Mouse (Mus musculus) inflammation-experienced regulatory T-cells, adult 6 months (primary cell): Measurements from ENCODE around the gene Dus3l. TPM values are rescaled to one million over a fixed set of nuclear protein-coding genes. Genes with fewer than 3 reads are reported as not detected.

Experiments
- ATAC-seq: one replicate; pipeline ENCODE4 v1.8.0; 2017
- polyA plus RNA-seq, 3 experiments: library from polyadenylated mRNA; unstranded; fragments of 100-300 nt; shearing (Covaris generic); gene quantifications; one replicate each; pipeline ENCODE4 v1.2.1; 2017

Gene Dus3l
- polyA plus RNA-seq, 3 experiments from 2014 or later = 16.2 to 34.6 (median 34.0) TPM

- no peak for ATAC-seq
Measured at GRCm38 (mm10) chr17:56754271-56755185, 10.0 kb upstream of the Dus3l start.

GRCm38 (mm10) chr17:56756703-56757399 lies 7.7 kb upstream of the Dus3l start:
- no peak for ATAC-seq

- ATAC-seq = no peak
Measured at GRCm38 (mm10) chr17:56757416-56758123, 7.0 kb upstream of the Dus3l start, which contains the start of gene Nrtn. Gene Nrtn (minus strand): TSS chr17:56757530.

GRCm38 (mm10) chr17:56758132-56758531 lies 6.4 kb upstream of the Dus3l start:
- ATAC-seq = no peak

- ATAC-seq = no peak
Measured at GRCm38 (mm10) chr17:56759261-56759660, 5.3 kb upstream of the Dus3l start.

GRCm38 (mm10) chr17:56761077-56761476 lies 3.5 kb upstream of the Dus3l start:
- ATAC-seq = no peak

- peak; percentile 36 for ATAC-seq
Measured at GRCm38 (mm10) chr17:56761991-56762410, 2.6 kb upstream of the Dus3l start.

- ATAC-seq = peak; percentile 25
Measured at GRCm38 (mm10) chr17:56762769-56763731, 1.5 kb upstream of the Dus3l start.

- ATAC-seq = no peak
Measured at GRCm38 (mm10) chr17:56763741-56764250, 761 bp upstream of the Dus3l start.

- ATAC-seq = no peak
Measured at GRCm38 (mm10) chr17:56765431-56765830, 874 bp downstream of the Dus3l start.

GRCm38 (mm10) chr17:56766631-56767405 lies 2.3 kb downstream of the Dus3l start:
- no peak for ATAC-seq

- ATAC-seq = no peak
Measured at GRCm38 (mm10) chr17:56767531-56768135, 3.1 kb downstream of the Dus3l start.

GRCm38 (mm10) chr17:56768941-56769340 lies 4.4 kb downstream of the Dus3l start:
- no peak for ATAC-seq

- no peak for ATAC-seq
Measured at GRCm38 (mm10) chr17:56769950-56770349, 5.4 kb downstream of the Dus3l start, which contains the start of gene Prr22. Gene Prr22 (plus strand): TSS chr17:56770250.

- no peak for ATAC-seq
Measured at GRCm38 (mm10) chr17:56777568-56777967, 13.0 kb downstream of the Dus3l start.

GRCm38 (mm10) chr17:56778779-56779362 lies 14.3 kb downstream of the Dus3l start:
- ATAC-seq = no peak

GRCm38 (mm10) chr17:56780291-56780978 lies 15.9 kb downstream of the Dus3l start:
- ATAC-seq = no peak

- ATAC-seq = no peak
Measured at GRCm38 (mm10) chr17:56788886-56789285, 24.3 kb downstream of the Dus3l start.

- no peak for ATAC-seq
Measured at GRCm38 (mm10) chr17:56789286-56789685, 24.7 kb downstream of the Dus3l start.
